Mouse (Mus musculus): ENCODE results near the gene Slc2a13.

DNA sequence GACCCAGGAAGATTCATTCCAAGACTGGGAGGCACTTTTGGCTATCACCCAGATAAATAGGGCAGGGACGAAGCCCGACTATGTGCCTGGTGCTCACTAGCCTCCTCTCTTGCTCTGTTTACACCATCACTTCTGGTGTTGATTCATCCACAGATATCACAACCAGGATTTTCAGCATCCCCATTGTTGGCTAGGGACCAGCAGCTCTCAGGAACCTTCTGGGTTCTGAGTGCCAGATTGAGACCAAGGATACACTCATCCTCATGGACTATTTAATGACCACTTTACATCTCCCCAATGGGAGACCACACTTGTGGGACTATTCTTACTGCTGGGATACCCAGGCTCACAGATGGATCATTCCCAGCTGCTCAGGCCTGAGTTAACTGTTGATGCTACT, 46.2 kb downstream of the Slc2a13 start:
- TF ChIP-seq POLR2A (IDR thresholded peaks at IDR 0.05; ENCODE audit: low read depth, low read length) (no peak), CTCF (IDR thresholded peaks at IDR 0.05; ENCODE audit: borderline replicate concordance, insufficient read depth, low read length) (no peak)

Measured in embryonic fibroblast, embryonic 13.5 days (primary cell).